8 mouse cellular contexts compared by ENCODE assay signal in the genomic region with DNA sequence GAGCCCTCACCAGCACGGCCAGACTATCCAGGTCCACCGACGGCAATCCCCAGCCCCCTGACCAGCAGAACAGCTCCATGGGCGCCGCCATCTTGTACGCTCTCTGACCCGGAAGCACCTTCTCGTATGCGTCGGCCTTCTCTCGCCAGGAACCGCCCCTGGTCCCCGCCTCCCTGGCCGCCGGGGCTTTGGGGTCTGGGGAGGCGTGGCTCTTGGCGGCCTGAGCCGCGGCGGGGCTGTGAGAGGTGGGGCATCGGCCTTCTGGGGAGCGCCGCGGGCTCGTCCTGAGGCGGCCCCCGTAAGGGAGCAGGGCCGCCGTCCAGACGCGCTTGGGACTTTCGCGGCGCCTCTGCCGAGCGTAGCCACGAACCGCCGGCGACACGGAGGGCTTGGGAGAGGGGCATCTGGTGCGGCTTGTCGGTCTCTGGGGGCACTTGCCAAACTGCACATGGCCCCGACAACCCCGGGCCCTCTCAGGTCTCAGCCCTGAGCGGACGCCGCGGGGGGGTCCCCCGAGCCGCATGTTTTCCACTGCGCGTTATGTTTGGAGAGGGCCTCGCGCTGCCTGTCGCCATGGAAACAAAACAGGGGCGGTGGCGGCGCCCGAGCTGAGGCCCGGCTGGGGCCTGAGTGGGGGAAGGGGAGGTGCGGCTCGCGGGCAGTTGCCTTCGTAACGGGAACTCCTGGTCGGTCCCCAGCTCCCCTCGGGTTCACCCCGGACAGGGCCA. TPM values are rescaled to one million over a fixed set of nuclear protein-coding genes. Genes with fewer than 3 reads are reported as not detected.
A peak's percentile ranks its signal among the peaks of the same experiment; 100 is the strongest.
DNase-seq lines count a peak whose midpoint lies in the region; ATAC-seq and TF ChIP-seq lines count a peak whose summit lies in the region.

No protein-coding gene starts in this region.

- TF ChIP-seq CTCF in brain, embryonic 14.5 days (IDR thresholded peaks at IDR 0.05; ENCODE audit: borderline replicate concordance, extremely low read depth, insufficient read depth, insufficient read length), result no peak
- TF ChIP-seq CTCF in liver, adult 2 months (IDR thresholded peaks at IDR 0.05; ENCODE audit: low read depth, low read length), result no peak

- H3K27ac ChIP-seq in heart, embryonic 11.5 days (ENCODE audit: low read depth, low read length), result peak overlapping the region; percentile 97
- H3K27ac ChIP-seq in kidney, embryonic 16.5 days (ENCODE audit: low read length), result peak overlapping the region; percentile 95
- H3K27ac ChIP-seq in liver, adult 2 months (replicated peaks; ENCODE audit: insufficient read depth, low read depth, low read length), result peak overlapping the region; percentile 62

- TF ChIP-seq POLR2A in brain, embryonic 14.5 days (IDR thresholded peaks at IDR 0.05; ENCODE audit: borderline replicate concordance, extremely low read depth, insufficient read depth, insufficient read length, poor library complexity, severe bottlenecking), result peak; percentile 75
- 0 out of 2 replicates have a peak, but pooled peaks have one; percentile 19 for TF ChIP-seq POLR2A in liver, adult 2 months (IDR thresholded peaks at IDR 0.05; ENCODE audit: extremely low read depth, insufficient read depth, low read length)

- under 1% methylated on average over 66 of the region's 69 CpGs for WGBS in heart, embryonic 11.5 days (ENCODE audit: insufficient replicate concordance)
- under 1% methylated on average over 69 of the region's 69 CpGs for WGBS in kidney, embryonic 16.5 days
- WGBS in liver, adult 2 months, result under 1% methylated on average over 69 of the region's 69 CpGs

- no peaks in the 10 kb centered on the region for H3K9me3 ChIP-seq in heart, embryonic 11.5 days (replicated peaks; ENCODE audit: control insufficient read depth, low read length)
- no peaks in the 10 kb centered on the region for H3K9me3 ChIP-seq in kidney, embryonic 16.5 days (ENCODE audit: low read length)

- H3K36me3 ChIP-seq in heart, embryonic 11.5 days (ENCODE audit: control insufficient read depth, insufficient read depth, low read length), result peaks cover 11% of the 10 kb centered on the region; the same call in 1 of the 2 replicates
- H3K36me3 ChIP-seq in kidney, embryonic 16.5 days (ENCODE audit: insufficient read depth, low read length), result peaks cover 12% of the 10 kb centered on the region
- no peaks in the 10 kb centered on the region; the same call in 1 of the 2 replicates for H3K36me3 ChIP-seq in liver, adult 2 months (ENCODE audit: control insufficient read depth, insufficient read depth, low read length)

- DNase-seq in CD4-positive helper T cell, adult 2 months (ENCODE audit: low read depth, low spot score), result peak; percentile 96
- DNase-seq in brain, embryonic 14.5 days (ENCODE audit: low read depth), result peak; percentile 98
- peak; percentile 78 for DNase-seq in liver, adult 2 months (ENCODE audit: extremely low read depth, low read depth, low spot score)
- DNase-seq in spleen, postnatal 36 days (ENCODE audit: low spot score in 2 of 2), result peak; percentile 88 to 90

- peak overlapping the region; percentile 77 for H3K4me3 ChIP-seq in heart, embryonic 11.5 days (ENCODE audit: low read depth, low read length)
- peak overlapping the region; percentile 90 for H3K4me3 ChIP-seq in kidney, embryonic 16.5 days (ENCODE audit: low read length)
- H3K4me3 ChIP-seq in liver, adult 2 months (ENCODE audit: insufficient read depth, low read depth, low read length), result peak overlapping the region; percentile 96

- peak overlapping the region; percentile 82 for H3K9ac ChIP-seq in heart, embryonic 11.5 days (ENCODE audit: low read depth, low read length)
- peak overlapping the region; percentile 83 for H3K9ac ChIP-seq in kidney, embryonic 16.5 days (replicated peaks; ENCODE audit: low read length)
- peak overlapping the region; percentile 77 for H3K9ac ChIP-seq in liver, adult 2 months (ENCODE audit: low read depth, low read length)

- H3K79me2 ChIP-seq in liver, adult 2 months (ENCODE audit: control insufficient read depth, insufficient read depth, low read length), result no peaks in the 10 kb centered on the region

- peak overlapping the region; percentile 66 for H3K4me2 ChIP-seq in heart, embryonic 11.5 days
- peak overlapping the region; percentile 84 for H3K4me2 ChIP-seq in kidney, embryonic 16.5 days (replicated peaks; ENCODE audit: low read depth, low read length)

- peak; percentile 90 for ATAC-seq in erythroblast, adult 5-6 weeks (replicated peaks; ENCODE audit: low FRiP score, poor library complexity, severe bottlenecking)
- peak; percentile 90 for ATAC-seq in heart, embryonic 11.5 days (replicated peaks; ENCODE audit: insufficient number of reproducible peaks, low FRiP score, low TSS enrichment)
- peak; percentile 92 for ATAC-seq in kidney, embryonic 16.5 days (ENCODE audit: low FRiP score, low TSS enrichment)
- ATAC-seq in monocyte, adult 5-6 weeks (replicated peaks; ENCODE audit: insufficient number of reproducible peaks, low FRiP score, low TSS enrichment, poor library complexity, severe bottlenecking), result peak; percentile 82

- no peaks in the 10 kb centered on the region for H3K27me3 ChIP-seq in heart, embryonic 11.5 days (ENCODE audit: control insufficient read depth, insufficient read depth, low read length)
- no peaks in the 10 kb centered on the region for H3K27me3 ChIP-seq in kidney, embryonic 16.5 days (ENCODE audit: insufficient read depth, low read length)
- no peaks in the 10 kb centered on the region for H3K27me3 ChIP-seq in liver, adult 2 months (ENCODE audit: control insufficient read depth, insufficient read depth, low read length)

- peaks cover 27% of the 10 kb centered on the region for H3K4me1 ChIP-seq in heart, embryonic 11.5 days (ENCODE audit: control insufficient read depth, insufficient read depth, low read length)
- H3K4me1 ChIP-seq in kidney, embryonic 16.5 days (ENCODE audit: insufficient read depth, low read length), result peaks cover 33% of the 10 kb centered on the region
- no peaks in the 10 kb centered on the region; the same call in 1 of the 2 replicates for H3K4me1 ChIP-seq in liver, adult 2 months (ENCODE audit: control insufficient read depth, insufficient read depth, low read length)

RNA-seq across cellular contexts. Expression of a gene that starts 1.0 kb away (rescaled TPM):
- polyA plus RNA-seq in brain, embryonic 14.5 days (2012; rRNA removed), result 117 and 168 TPM in 2 replicates
- not detected in 2 replicates for total RNA-seq in erythroblast, adult 5-6 weeks (2015; ENCODE audit: low replicate concordance)
- total RNA-seq in erythroblast, adult 5-6 weeks (2017; ENCODE audit: low replicate concordance), result 1.7 TPM in 1 of 2 replicates, not detected in the other
- polyA plus RNA-seq in heart, embryonic 11.5 days (2014; fragmentation: Nextera tagmentation; extraction: Ambion mirVana), result 6.9 and 12.4 TPM in 2 replicates
- 18.2 and 18.4 TPM in 2 replicates for polyA plus RNA-seq in kidney, embryonic 16.5 days (2015; fragmentation: Nextera tagmentation; extraction: Ambion mirVana)
- 0.92 and 1.4 TPM in 2 replicates for total RNA-seq in liver, adult 2 months (2014; rRNA removed)
- 0.85 and 1.2 TPM in 2 replicates for polyA plus RNA-seq in liver, adult 2 months (2012; rRNA removed)
- 0.95 to 2.3 TPM (median 1.8 TPM) in 3 replicates for total RNA-seq in monocyte, adult 5-6 weeks (2017)

RNA-seq across cellular contexts. Expression of a gene that starts 11.2 kb away (rescaled TPM):
- polyA plus RNA-seq in brain, embryonic 14.5 days (2012; rRNA removed), result 55.6 and 56.3 TPM in 2 replicates
- total RNA-seq in erythroblast, adult 5-6 weeks (2015; ENCODE audit: low replicate concordance), result 11.1 and 18.8 TPM in 2 replicates
- total RNA-seq in erythroblast, adult 5-6 weeks (2017; ENCODE audit: low replicate concordance), result 12.9 and 13.2 TPM in 2 replicates
- 33.3 and 39.9 TPM in 2 replicates for polyA plus RNA-seq in heart, embryonic 11.5 days (2014; fragmentation: Nextera tagmentation; extraction: Ambion mirVana)
- 54.9 and 56.1 TPM in 2 replicates for polyA plus RNA-seq in kidney, embryonic 16.5 days (2015; fragmentation: Nextera tagmentation; extraction: Ambion mirVana)
- 24.1 and 32.7 TPM in 2 replicates for total RNA-seq in liver, adult 2 months (2014; rRNA removed)
- 33.2 and 36.6 TPM in 2 replicates for polyA plus RNA-seq in liver, adult 2 months (2012; rRNA removed)
- total RNA-seq in monocyte, adult 5-6 weeks (2017), result 71.9 to 84.9 TPM (median 81.9 TPM) in 3 replicates

RNA-seq across cellular contexts. Expression of a gene that starts 12.9 kb away (rescaled TPM):
- polyA plus RNA-seq in brain, embryonic 14.5 days (2012; rRNA removed), result 146 and 201 TPM in 2 replicates
- total RNA-seq in erythroblast, adult 5-6 weeks (2015; ENCODE audit: low replicate concordance), result 4.0 and 13.4 TPM in 2 replicates
- total RNA-seq in erythroblast, adult 5-6 weeks (2017; ENCODE audit: low replicate concordance), result 8.6 and 13.4 TPM in 2 replicates
- 144 and 145 TPM in 2 replicates for polyA plus RNA-seq in heart, embryonic 11.5 days (2014; fragmentation: Nextera tagmentation; extraction: Ambion mirVana)
- 227 and 235 TPM in 2 replicates for polyA plus RNA-seq in kidney, embryonic 16.5 days (2015; fragmentation: Nextera tagmentation; extraction: Ambion mirVana)
- 105 and 122 TPM in 2 replicates for total RNA-seq in liver, adult 2 months (2014; rRNA removed)
- 167 and 187 TPM in 2 replicates for polyA plus RNA-seq in liver, adult 2 months (2012; rRNA removed)
- 42.5 to 61.0 TPM (median 58.7 TPM) in 3 replicates for total RNA-seq in monocyte, adult 5-6 weeks (2017)

RNA-seq across cellular contexts. Expression of a gene that starts 14.9 kb away (rescaled TPM):
- 9.3 and 10.0 TPM in 2 replicates for polyA plus RNA-seq in brain, embryonic 14.5 days (2012; rRNA removed)
- total RNA-seq in erythroblast, adult 5-6 weeks (2015; ENCODE audit: low replicate concordance), result not detected in 2 replicates
- total RNA-seq in erythroblast, adult 5-6 weeks (2017; ENCODE audit: low replicate concordance), result not detected in 2 replicates
- 0.21 and 0.53 TPM in 2 replicates for polyA plus RNA-seq in heart, embryonic 11.5 days (2014; fragmentation: Nextera tagmentation; extraction: Ambion mirVana)
- polyA plus RNA-seq in kidney, embryonic 16.5 days (2015; fragmentation: Nextera tagmentation; extraction: Ambion mirVana), result 20.0 and 23.6 TPM in 2 replicates
- 0.60 and 1.7 TPM in 2 replicates for total RNA-seq in liver, adult 2 months (2014; rRNA removed)
- polyA plus RNA-seq in liver, adult 2 months (2012; rRNA removed), result 1.3 and 1.7 TPM in 2 replicates
- total RNA-seq in monocyte, adult 5-6 weeks (2017), result 0.85 to 2.2 TPM (median 0.86 TPM) in 3 replicates

RNA-seq across cellular contexts. Expression of a gene that starts 31.0 kb away (rescaled TPM):
- polyA plus RNA-seq in brain, embryonic 14.5 days (2012; rRNA removed), result 69.1 and 73.8 TPM in 2 replicates
- total RNA-seq in erythroblast, adult 5-6 weeks (2015; ENCODE audit: low replicate concordance), result 3.3 and 18.6 TPM in 2 replicates
- 1.8 TPM in 1 of 2 replicates, not detected in the other for total RNA-seq in erythroblast, adult 5-6 weeks (2017; ENCODE audit: low replicate concordance)
- polyA plus RNA-seq in heart, embryonic 11.5 days (2014; fragmentation: Nextera tagmentation; extraction: Ambion mirVana), result 11.9 and 13.7 TPM in 2 replicates
- 43.6 and 51.2 TPM in 2 replicates for polyA plus RNA-seq in kidney, embryonic 16.5 days (2015; fragmentation: Nextera tagmentation; extraction: Ambion mirVana)
- 0.09 and 0.54 TPM in 2 replicates for total RNA-seq in liver, adult 2 months (2014; rRNA removed)
- polyA plus RNA-seq in liver, adult 2 months (2012; rRNA removed), result 1.8 and 4.1 TPM in 2 replicates
- 4.9 to 45.4 TPM (median 15.8 TPM) in 3 replicates for total RNA-seq in monocyte, adult 5-6 weeks (2017)

Comparison
In these comparisons a context has a peak if more than half of its experiments do, and no peak if none do; other contexts are left out.
1. Peak in every context shown above with its lines: DNase-seq, ATAC-seq, H3K4me3 ChIP-seq and H3K27ac ChIP-seq.